Mouse (Mus musculus) intestine, embryonic 15.5 days (tissue): Measurements from ENCODE around the gene Bod1. TPM values are rescaled to one million over a fixed set of nuclear protein-coding genes. Genes with fewer than 3 reads are reported as not detected.
A peak's percentile ranks its signal among the peaks of the same experiment; 100 is the strongest.

ENCODE experiments used
- ATAC-seq: fragments of 200-750 bp; cut with Nextera tagmentation; 2 replicates; pipeline ENCODE4 v1.8.0; 2017; ENCODE audit warnings: moderate TSS enrichment, moderate library complexity
- H3K27ac ChIP-seq: fragments of 300-500 bp; sonication (generic); 2 replicates; pipeline ENCODE4 v1.5.1; 2015; ENCODE audit warnings: mild to moderate bottlenecking, inconsistent platforms
- H3K27me3 ChIP-seq: fragments of 300-500 bp; sonication (generic); replicated peaks from 2 replicates; pipeline ENCODE4 v1.6.1; 2015; ENCODE audit warnings: inconsistent platforms
- H3K36me3 ChIP-seq: fragments of 300-500 bp; sonication (generic); 2 replicates; pipeline ENCODE4 v1.6.1; 2015; ENCODE audit warnings: inconsistent platforms
- H3K4me1 ChIP-seq: fragments of 300-500 bp; sonication (generic); replicated peaks from 2 replicates; pipeline ENCODE4 v1.6.1; 2015; ENCODE audit warnings: inconsistent platforms
- H3K4me2 ChIP-seq: fragments of 300-500 bp; sonication (generic); replicated peaks from 2 replicates; pipeline ENCODE4 v1.6.1; 2015; ENCODE audit warnings: mild to moderate bottlenecking, inconsistent platforms
- H3K4me3 ChIP-seq: fragments of 300-500 bp; sonication (generic); replicated peaks from 2 replicates; pipeline ENCODE4 v1.5.1; 2015; ENCODE audit warnings: inconsistent platforms
- H3K9ac ChIP-seq: fragments of 300-500 bp; sonication (generic); 2 replicates; pipeline ENCODE4 v1.6.1; 2015; ENCODE audit warnings: inconsistent platforms
- H3K9me3 ChIP-seq: fragments of 300-500 bp; sonication (generic); 2 replicates; pipeline ENCODE4 v1.6.1; 2016; ENCODE audit warnings: inconsistent platforms
- WGBS: fragments of 180-500 bp; shearing (Covaris S2); methylation state at CpG from one replicate; pipeline ENCODE4 v1.1.7; 2015; 5-methylcytosine and 5-hydroxymethylcytosine counted together
- polyA plus RNA-seq: library from polyadenylated mRNA; unstranded; fragments of >200 nt; fragmentation: Nextera tagmentation; extraction: Ambion mirVana; gene quantifications from 2 replicates; pipeline ENCODE4 v1.2.1, GENCODE M21; 2015

Gene Bod1
- 68.2 and 69.5 TPM in 2 replicates for polyA plus RNA-seq

- ATAC-seq = peak; percentile 97
- Histone ChIP-seq H3K4me1 (peaks cover 9% of the 10 kb centered on the region), H3K9me3 (no peaks in the 10 kb centered on the region), H3K27ac (0 out of 2 replicates have a peak within 1 kb of the TSS, but pooled peaks have one; percentile 20), H3K27me3 (no peaks in the 10 kb centered on the region), H3K9ac (peak within 1 kb of the TSS; percentile 89), H3K4me3 (peak within 1 kb of the TSS; percentile 68), H3K36me3 (peaks cover 1% of the 10 kb centered on the region; the same call in 1 of the 2 replicates), H3K4me2 (peak within 1 kb of the TSS; percentile 63)
- under 1% methylated on average over 73 of the region's 76 CpGs for WGBS
Measured at GRCm38 (mm10) chr11:31671354-31672169, at the start of gene Bod1. TSS of gene Bod1 (minus strand) at chr11:31671885.

- WGBS = 84% methylated on average over 4 of the region's 4 CpGs
- Histone ChIP-seq H3K27me3 (no peaks in the 10 kb centered on the region), H3K27ac (no peak overlapping the region), H3K9ac (no peak overlapping the region), H3K4me3 (no peak overlapping the region), H3K4me2 (no peak overlapping the region), H3K9me3 (no peaks in the 10 kb centered on the region), H3K36me3 (no peaks in the 10 kb centered on the region), H3K4me1 (no peaks in the 10 kb centered on the region)
- no peak for ATAC-seq
Measured at GRCm38 (mm10) chr11:31719090-31719489, 47.4 kb upstream of the Bod1 start.

GRCm38 (mm10) chr11:31717926-31718735, 46.4 kb upstream of the Bod1 start:
- Histone ChIP-seq H3K4me3 (no peak overlapping the region), H3K27ac (no peak overlapping the region), H3K9me3 (no peaks in the 10 kb centered on the region), H3K27me3 (no peaks in the 10 kb centered on the region), H3K9ac (no peak overlapping the region), H3K36me3 (no peaks in the 10 kb centered on the region), H3K4me1 (no peaks in the 10 kb centered on the region), H3K4me2 (no peak overlapping the region)
- ATAC-seq = no peak; the same call in 1 of the 2 replicates
- 57% methylated on average over 4 of the region's 4 CpGs for WGBS

DNA sequence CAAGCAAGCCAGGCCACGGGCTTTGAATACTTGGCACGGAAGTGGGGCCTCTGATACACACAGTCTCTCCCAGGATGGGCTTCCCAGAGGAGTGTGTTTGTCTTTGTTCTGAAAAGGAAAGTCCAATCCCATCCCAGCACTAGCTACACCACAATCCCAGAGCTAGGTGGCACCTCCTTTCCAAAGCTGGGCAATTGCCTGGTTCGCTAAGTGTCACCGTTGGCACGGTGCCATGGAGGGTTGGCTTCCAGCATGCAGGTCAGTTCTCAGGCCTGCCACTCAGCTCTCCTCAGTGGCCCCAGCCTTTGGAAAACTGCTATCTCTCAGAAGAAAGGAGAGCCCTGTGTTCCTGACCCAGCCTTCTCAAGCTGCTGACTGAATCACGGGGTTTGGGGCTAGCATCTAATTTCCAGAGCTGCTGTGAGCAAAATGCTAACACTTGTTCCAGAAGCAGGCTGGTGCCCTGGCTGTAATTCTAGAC, 42.0 kb upstream of the Bod1 start:
- no peak overlapping the region for H3K4me2 ChIP-seq
- H3K27ac ChIP-seq = no peak overlapping the region
- H3K4me1 ChIP-seq = no peaks in the 10 kb centered on the region
- H3K9ac ChIP-seq = no peak overlapping the region
- no peaks in the 10 kb centered on the region for H3K36me3 ChIP-seq
- no peak overlapping the region for H3K4me3 ChIP-seq
- H3K27me3 ChIP-seq = no peaks in the 10 kb centered on the region
- 68% methylated on average over 6 of the region's 6 CpGs for WGBS
- ATAC-seq = peak; percentile 53; the same call in 1 of the 2 replicates
- no peaks in the 10 kb centered on the region for H3K9me3 ChIP-seq

DNA sequence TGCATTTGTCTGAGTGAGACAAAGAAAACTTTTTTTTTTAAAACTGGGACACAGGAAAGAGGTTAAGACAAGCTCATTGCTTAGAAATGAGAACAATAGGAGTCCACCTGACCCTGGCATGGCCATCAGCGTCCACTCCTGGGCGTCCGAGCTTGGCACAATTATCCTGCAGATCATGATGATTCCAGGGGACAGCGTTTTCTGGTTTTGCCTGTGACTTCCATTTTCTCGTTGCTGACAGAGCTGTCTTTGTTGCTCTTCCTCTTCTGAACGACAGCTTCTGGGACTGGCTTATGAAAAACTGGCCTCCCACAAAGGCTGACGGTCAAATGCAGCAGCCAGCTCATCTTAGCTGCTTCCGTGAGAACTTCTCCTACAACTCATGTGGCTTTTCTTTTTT, 41.4 kb upstream of the Bod1 start:
- Histone ChIP-seq H3K9me3 (no peaks in the 10 kb centered on the region), H3K4me3 (no peak overlapping the region), H3K27ac (no peak overlapping the region), H3K27me3 (no peaks in the 10 kb centered on the region), H3K36me3 (no peaks in the 10 kb centered on the region), H3K4me2 (no peak overlapping the region), H3K4me1 (no peaks in the 10 kb centered on the region), H3K9ac (no peak overlapping the region)
- no peak for ATAC-seq
- WGBS = 67% methylated on average over 8 of the region's 8 CpGs

DNA sequence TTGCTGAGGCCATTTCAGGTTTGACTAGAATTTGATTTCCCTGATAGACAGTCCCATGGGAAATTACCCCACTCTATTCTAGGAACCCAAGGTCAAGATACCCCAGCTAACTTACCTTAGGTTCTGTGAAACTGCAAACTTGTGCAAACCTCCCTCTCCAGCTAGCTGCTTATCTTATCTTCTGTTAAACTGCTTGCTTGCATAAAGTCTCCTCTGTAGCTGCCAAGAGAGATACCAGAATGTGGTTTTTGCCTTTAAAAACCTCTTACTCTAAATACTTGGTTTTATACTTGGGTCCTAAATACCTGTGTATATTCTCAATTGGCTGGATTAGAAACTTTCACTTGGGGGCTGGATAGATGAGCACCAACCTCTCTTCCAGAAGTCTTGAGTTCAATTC, 36.1 kb upstream of the Bod1 start:
- H3K4me1 ChIP-seq = no peaks in the 10 kb centered on the region
- no peaks in the 10 kb centered on the region for H3K27me3 ChIP-seq
- no peak for ATAC-seq
- no peak overlapping the region for H3K4me3 ChIP-seq
- no peak overlapping the region for H3K9ac ChIP-seq
- no peaks in the 10 kb centered on the region for H3K9me3 ChIP-seq
- no peaks in the 10 kb centered on the region for H3K36me3 ChIP-seq
- H3K4me2 ChIP-seq = no peak overlapping the region
- no peak overlapping the region for H3K27ac ChIP-seq

GRCm38 (mm10) chr11:31703173-31703572, 31.5 kb upstream of the Bod1 start:
- WGBS = 70% methylated on average over 8 of the region's 8 CpGs
- ATAC-seq = no peak
- no peak overlapping the region for H3K4me2 ChIP-seq
- no peak overlapping the region for H3K27ac ChIP-seq
- H3K4me1 ChIP-seq = no peaks in the 10 kb centered on the region
- H3K27me3 ChIP-seq = no peaks in the 10 kb centered on the region
- H3K9me3 ChIP-seq = no peaks in the 10 kb centered on the region
- H3K36me3 ChIP-seq = no peaks in the 10 kb centered on the region
- no peak overlapping the region for H3K4me3 ChIP-seq
- H3K9ac ChIP-seq = no peak overlapping the region

DNA sequence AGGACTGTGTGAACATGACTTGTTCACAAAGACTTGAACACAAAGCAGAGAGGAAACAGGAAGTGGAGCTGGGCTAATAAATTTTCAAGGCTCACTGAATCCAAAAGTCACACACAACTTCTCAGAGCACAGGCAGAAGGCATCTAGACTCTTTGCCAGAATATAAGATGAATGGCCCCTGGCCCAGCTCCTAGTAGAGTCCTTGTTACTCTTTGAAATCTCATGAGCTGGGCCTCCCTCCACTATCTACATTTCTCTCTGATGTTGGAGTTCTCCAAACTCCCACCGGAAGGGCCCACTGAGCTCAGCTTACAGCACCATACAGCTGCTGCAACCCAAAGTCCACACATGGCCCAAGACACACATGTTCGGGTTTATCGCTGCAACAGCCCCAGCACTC, 30.2 kb upstream of the Bod1 start:
- no peak for ATAC-seq
- Histone ChIP-seq H3K27ac (no peak overlapping the region), H3K9me3 (no peaks in the 10 kb centered on the region)

GRCm38 (mm10) chr11:31699502-31699901, 27.8 kb upstream of the Bod1 start:
- no peak overlapping the region for H3K4me3 ChIP-seq
- no peak overlapping the region for H3K27ac ChIP-seq
- no peak overlapping the region for H3K4me2 ChIP-seq
- no peaks in the 10 kb centered on the region for H3K36me3 ChIP-seq
- H3K9me3 ChIP-seq = no peaks in the 10 kb centered on the region
- no peaks in the 10 kb centered on the region for H3K4me1 ChIP-seq
- no peak for ATAC-seq
- H3K27me3 ChIP-seq = no peaks in the 10 kb centered on the region
- no peak overlapping the region for H3K9ac ChIP-seq
- WGBS = 43% methylated on average over 3 of the region's 3 CpGs

More for the DNA sequence above, 30.2 kb upstream of the Bod1 start:
- H3K36me3 ChIP-seq = no peaks in the 10 kb centered on the region
- no peaks in the 10 kb centered on the region for H3K27me3 ChIP-seq
- 85% methylated on average over 3 of the region's 3 CpGs for WGBS
- H3K9ac ChIP-seq = no peak overlapping the region
- no peak overlapping the region for H3K4me2 ChIP-seq
- H3K4me1 ChIP-seq = no peaks in the 10 kb centered on the region
- H3K4me3 ChIP-seq = no peak overlapping the region

- Histone ChIP-seq H3K9me3 (no peaks in the 10 kb centered on the region), H3K36me3 (no peaks in the 10 kb centered on the region), H3K27me3 (no peaks in the 10 kb centered on the region), H3K9ac (no peak overlapping the region), H3K4me2 (no peak overlapping the region), H3K27ac (no peak overlapping the region), H3K4me3 (no peak overlapping the region), H3K4me1 (no peaks in the 10 kb centered on the region)
- ATAC-seq = no peak
- WGBS = 85% methylated on average over 4 of the region's 4 CpGs
Measured at GRCm38 (mm10) chr11:31694801-31695200, 23.1 kb upstream of the Bod1 start.

GRCm38 (mm10) chr11:31694109-31694508, 22.4 kb upstream of the Bod1 start:
- no peaks in the 10 kb centered on the region for H3K4me1 ChIP-seq
- no peak for ATAC-seq
- no peak overlapping the region for H3K27ac ChIP-seq
- H3K9ac ChIP-seq = no peak overlapping the region
- H3K4me2 ChIP-seq = no peak overlapping the region
- no peaks in the 10 kb centered on the region for H3K36me3 ChIP-seq
- H3K4me3 ChIP-seq = no peak overlapping the region
- H3K27me3 ChIP-seq = no peaks in the 10 kb centered on the region
- H3K9me3 ChIP-seq = no peaks in the 10 kb centered on the region
- 94% methylated on average over 1 of the region's 1 CpGs for WGBS

- H3K27ac ChIP-seq = no peak overlapping the region
- H3K4me2 ChIP-seq = no peak overlapping the region
- no peak overlapping the region for H3K4me3 ChIP-seq
- H3K9ac ChIP-seq = no peak overlapping the region
- H3K9me3 ChIP-seq = no peaks in the 10 kb centered on the region
- WGBS = 100% methylated on average over 2 of the region's 2 CpGs
- no peaks in the 10 kb centered on the region for H3K36me3 ChIP-seq
- H3K4me1 ChIP-seq = no peaks in the 10 kb centered on the region
- ATAC-seq = no peak
- H3K27me3 ChIP-seq = no peaks in the 10 kb centered on the region
Measured at GRCm38 (mm10) chr11:31693322-31693721, 21.6 kb upstream of the Bod1 start.
